Mouse (Mus musculus): ENCODE results near the gene Fnbp1. TPM values are rescaled to one million over a fixed set of nuclear protein-coding genes. Genes with fewer than 3 reads are reported as not detected.

Fnbp1 gene
- polyA plus RNA-seq, 1 experiment from 2014 or later = 20.3 TPM

DNA sequence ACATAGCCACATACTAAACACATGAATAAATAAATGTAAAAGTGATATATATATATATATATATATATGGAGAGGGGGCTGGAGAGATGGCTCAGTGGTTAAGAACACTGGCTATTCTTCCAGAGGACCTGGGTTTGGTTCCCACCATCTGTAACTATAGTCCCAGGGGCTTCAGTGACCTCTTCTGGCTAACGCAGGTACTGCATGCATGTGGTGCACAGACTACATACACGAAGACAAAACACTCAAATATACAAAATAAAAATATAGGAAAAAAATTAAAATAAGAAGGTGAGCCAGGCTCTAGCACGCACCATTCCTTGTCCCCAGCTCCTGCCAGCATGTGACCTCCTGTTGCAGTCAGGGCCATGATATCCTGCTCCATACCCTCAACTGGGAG lies 85.7 kb downstream of the Fnbp1 start:
- Histone ChIP-seq H3K4me3 (no peak overlapping the region), H3K4me1 (no peaks in the 10 kb centered on the region), H3K9ac (no peak overlapping the region), H3K36me3 (peaks cover 49% of the 10 kb centered on the region), H3K27me3 (replicated peaks) (no peaks in the 10 kb centered on the region), H3K27ac (no peak overlapping the region), H3K4me2 (replicated peaks) (no peak overlapping the region), H3K9me3 (no peaks in the 10 kb centered on the region)
- no peak for ATAC-seq (ENCODE audit: low FRiP score, low read depth)
- WGBS = 99% methylated on average over 3 of the region's 3 CpGs

DNA sequence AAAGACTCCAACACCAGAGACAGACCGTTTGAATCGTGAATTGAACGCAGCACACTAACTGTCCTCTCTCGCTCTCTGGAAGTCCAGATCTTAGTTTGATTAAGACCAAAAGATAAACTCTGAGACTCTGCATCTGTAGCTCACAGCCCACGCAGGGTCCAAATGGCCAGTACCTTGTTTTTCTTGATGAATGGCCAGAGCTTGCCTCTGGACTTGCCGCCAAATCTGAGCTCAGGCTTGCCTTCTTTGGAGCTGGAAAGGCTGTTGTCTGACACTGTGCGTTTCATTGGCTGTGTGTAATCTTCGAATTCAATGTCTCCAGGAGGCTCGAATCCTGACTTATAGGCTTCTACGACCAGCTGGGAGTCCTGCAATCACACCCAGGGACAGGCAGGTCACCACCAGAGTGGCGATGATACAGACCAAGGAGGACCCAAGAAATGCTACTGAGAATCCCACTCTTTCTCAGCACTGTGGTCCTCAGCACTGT lies 87.9 kb downstream of the Fnbp1 start:
- H3K4me1 ChIP-seq = no peaks in the 10 kb centered on the region
- no peaks in the 10 kb centered on the region for H3K9me3 ChIP-seq
- no peak overlapping the region for H3K4me2 ChIP-seq (replicated peaks)
- 95% methylated on average over 11 of the region's 11 CpGs for WGBS
- peaks cover 49% of the 10 kb centered on the region for H3K36me3 ChIP-seq
- no peak for ATAC-seq (ENCODE audit: low FRiP score, low read depth)
- H3K9ac ChIP-seq = no peak overlapping the region
- no peaks in the 10 kb centered on the region for H3K27me3 ChIP-seq (replicated peaks)
- no peak overlapping the region for H3K4me3 ChIP-seq
- H3K27ac ChIP-seq = no peak overlapping the region

DNA sequence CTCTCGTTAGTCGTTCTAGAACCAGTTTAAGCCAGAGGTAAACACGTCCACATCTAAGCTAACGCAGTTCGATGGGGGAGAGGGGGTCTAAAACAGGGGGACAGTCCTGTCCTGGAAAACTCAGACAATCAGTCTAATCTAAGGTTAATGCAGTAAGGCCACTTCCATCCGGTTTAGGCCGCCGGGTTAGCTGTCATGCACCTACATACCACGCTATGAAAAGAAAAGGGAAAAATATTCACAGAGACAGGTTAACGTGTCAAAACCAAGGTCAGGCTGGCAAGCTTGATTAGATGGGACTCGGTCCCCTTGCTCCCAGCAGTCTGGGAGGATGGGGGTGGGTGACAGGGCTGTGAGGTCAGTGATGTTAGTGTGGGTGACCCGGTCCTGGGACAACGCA lies 88.4 kb downstream of the Fnbp1 start:
- H3K4me3 ChIP-seq = no peak overlapping the region
- H3K27ac ChIP-seq = no peak overlapping the region
- H3K27me3 ChIP-seq (replicated peaks) = no peaks in the 10 kb centered on the region
- no peak for ATAC-seq (ENCODE audit: low FRiP score, low read depth)
- H3K4me2 ChIP-seq (replicated peaks) = no peak overlapping the region
- H3K9me3 ChIP-seq = no peaks in the 10 kb centered on the region
- H3K9ac ChIP-seq = no peak overlapping the region
- H3K36me3 ChIP-seq = peaks cover 49% of the 10 kb centered on the region
- no peaks in the 10 kb centered on the region for H3K4me1 ChIP-seq
- whole genome bisulfite sequencing = 95% methylated on average over 13 of the region's 13 CpGs

DNA sequence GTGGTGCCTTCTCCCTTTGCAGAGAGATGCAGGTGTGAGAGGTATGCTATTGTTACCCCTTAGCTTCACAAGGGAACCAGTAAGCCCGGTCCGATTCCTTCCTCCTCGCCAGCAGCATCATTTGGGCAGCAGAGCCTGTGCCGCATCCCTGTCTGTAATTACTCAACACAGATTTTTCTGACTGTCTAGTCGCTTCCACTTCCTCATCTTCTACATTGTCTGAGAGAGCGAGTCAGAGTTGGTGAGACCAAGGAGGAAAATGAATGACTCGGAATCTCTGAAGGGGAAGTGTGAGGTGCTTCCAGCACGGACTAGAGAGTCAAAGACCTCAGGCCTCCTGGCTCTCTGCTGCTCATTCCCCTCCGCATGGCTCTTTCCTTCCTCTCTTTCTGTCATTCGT lies 89.4 kb downstream of the Fnbp1 start:
- Histone ChIP-seq H3K27me3 (replicated peaks) (no peaks in the 10 kb centered on the region), H3K4me3 (no peak overlapping the region), H3K36me3 (peaks cover 49% of the 10 kb centered on the region), H3K9me3 (no peaks in the 10 kb centered on the region), H3K4me1 (no peaks in the 10 kb centered on the region), H3K27ac (no peak overlapping the region), H3K9ac (no peak overlapping the region), H3K4me2 (replicated peaks) (no peak overlapping the region)
- ATAC-seq (ENCODE audit: low FRiP score, low read depth) = no peak
- WGBS = 85% methylated on average over 10 of the region's 10 CpGs

DNA sequence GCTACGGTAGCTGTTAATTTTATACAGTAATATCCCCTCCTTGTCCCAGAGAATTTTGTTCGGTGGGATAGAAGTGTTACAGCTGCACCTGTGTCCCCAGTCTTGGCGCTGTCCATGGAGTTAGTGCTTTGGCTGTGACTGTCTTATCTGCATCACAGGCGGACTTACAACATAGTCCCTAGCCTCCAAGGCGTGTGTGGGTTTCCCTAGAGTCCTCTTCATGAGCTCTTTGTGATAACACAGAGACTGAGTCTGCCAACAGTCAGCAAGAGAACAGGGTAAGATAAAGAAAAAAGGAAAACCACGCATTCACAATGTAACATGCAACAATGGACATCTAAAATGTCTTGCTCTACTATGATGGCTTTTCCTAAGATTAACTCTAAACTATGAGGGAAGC lies 93.8 kb downstream of the Fnbp1 start:
- no peaks in the 10 kb centered on the region for H3K4me1 ChIP-seq

DNA sequence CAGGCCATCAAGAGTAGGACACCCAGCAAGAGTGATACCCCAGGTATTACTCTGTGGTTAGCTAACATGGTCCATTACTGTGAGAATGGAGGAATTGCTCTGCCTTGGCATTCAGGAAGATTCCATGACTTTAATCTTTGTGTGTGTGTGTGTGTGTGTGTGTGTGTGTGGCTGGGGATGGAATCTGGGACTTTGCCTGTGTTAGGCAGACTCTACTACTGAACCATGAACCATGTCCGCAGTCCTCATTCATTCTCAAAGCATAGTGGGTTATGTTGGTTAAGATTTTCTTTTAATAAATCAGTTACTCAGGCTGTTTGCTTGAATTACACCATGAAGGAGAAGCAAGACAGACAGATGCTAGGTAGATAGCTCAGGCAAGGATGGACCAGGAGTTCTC lies 98.0 kb downstream of the Fnbp1 start:
- H3K27ac ChIP-seq = no peak overlapping the region
- no peak overlapping the region for H3K4me2 ChIP-seq (replicated peaks)
- WGBS = 100% methylated on average over 1 of the region's 1 CpGs
- no peak overlapping the region for H3K4me3 ChIP-seq
- no peaks in the 10 kb centered on the region for H3K27me3 ChIP-seq (replicated peaks)
- no peak overlapping the region for H3K9ac ChIP-seq
- ATAC-seq (ENCODE audit: low FRiP score, low read depth) = no peak
- peaks cover 21% of the 10 kb centered on the region for H3K36me3 ChIP-seq
- no peaks in the 10 kb centered on the region for H3K4me1 ChIP-seq
- no peaks in the 10 kb centered on the region for H3K9me3 ChIP-seq

More for the DNA sequence above, 93.8 kb downstream of the Fnbp1 start:
- WGBS = 92% methylated on average over 6 of the region's 6 CpGs
- no peak for ATAC-seq (ENCODE audit: low FRiP score, low read depth)
- Histone ChIP-seq H3K9ac (no peak overlapping the region), H3K36me3 (peaks cover 23% of the 10 kb centered on the region), H3K4me3 (no peak overlapping the region), H3K27me3 (replicated peaks) (no peaks in the 10 kb centered on the region), H3K27ac (no peak overlapping the region), H3K4me2 (replicated peaks) (no peak overlapping the region), H3K9me3 (no peaks in the 10 kb centered on the region)

DNA sequence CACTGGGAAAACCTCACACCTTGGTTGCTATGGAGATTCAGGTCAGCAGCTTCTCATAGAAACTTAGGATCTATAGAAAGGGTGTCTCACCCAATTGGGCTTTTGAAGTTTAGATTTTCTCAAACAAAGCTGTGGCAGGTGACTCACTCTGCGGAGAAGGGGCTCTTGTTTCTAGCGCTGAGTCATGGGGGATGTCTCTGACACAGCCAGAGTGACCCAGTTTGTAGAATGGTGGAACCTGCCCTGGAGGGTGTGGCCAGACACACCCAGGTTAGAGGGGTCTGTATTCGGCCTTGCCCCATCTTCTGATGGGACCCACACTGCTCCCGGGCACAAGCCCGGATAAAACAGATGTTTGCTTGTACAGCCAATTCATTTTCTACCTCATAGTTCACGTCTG lies 98.9 kb downstream of the Fnbp1 start:
- H3K4me3 ChIP-seq = no peak overlapping the region
- no peak overlapping the region for H3K4me2 ChIP-seq (replicated peaks)
- H3K36me3 ChIP-seq = peaks cover 28% of the 10 kb centered on the region
- H3K9me3 ChIP-seq = no peaks in the 10 kb centered on the region
- no peak overlapping the region for H3K9ac ChIP-seq
- 92% methylated on average over 6 of the region's 6 CpGs for WGBS
- no peak overlapping the region for H3K27ac ChIP-seq
- H3K27me3 ChIP-seq (replicated peaks) = no peaks in the 10 kb centered on the region
- no peak for ATAC-seq (ENCODE audit: low FRiP score, low read depth)
- no peaks in the 10 kb centered on the region for H3K4me1 ChIP-seq

DNA sequence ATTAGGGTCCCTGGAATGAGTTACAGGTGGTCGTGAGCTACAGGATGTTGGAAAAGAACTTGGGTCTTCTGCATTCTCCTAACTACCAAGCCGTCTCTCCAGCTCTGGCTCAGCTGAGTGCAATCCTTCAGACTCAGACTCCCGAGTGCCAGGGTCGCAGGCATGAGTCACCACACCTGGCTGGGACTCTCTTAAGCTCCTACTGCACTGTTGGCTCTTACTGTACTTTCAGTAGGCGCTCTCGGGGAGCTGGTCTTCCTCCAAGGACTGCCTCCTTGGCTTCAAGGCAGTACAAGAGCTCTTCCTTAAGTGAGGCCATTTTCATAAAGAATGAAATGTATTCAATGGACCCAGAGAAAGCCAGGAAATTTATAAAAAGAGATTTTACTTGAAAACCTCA lies 100.4 kb downstream of the Fnbp1 start:
- H3K4me1 ChIP-seq = no peaks in the 10 kb centered on the region
- peaks cover 35% of the 10 kb centered on the region for H3K36me3 ChIP-seq
- H3K4me3 ChIP-seq = no peak overlapping the region
- 91% methylated on average over 6 of the region's 6 CpGs for WGBS
- H3K9me3 ChIP-seq = no peaks in the 10 kb centered on the region
- H3K27ac ChIP-seq = no peak overlapping the region
- H3K4me2 ChIP-seq (replicated peaks) = no peak overlapping the region
- no peaks in the 10 kb centered on the region for H3K27me3 ChIP-seq (replicated peaks)
- no peak overlapping the region for H3K9ac ChIP-seq
- no peak for ATAC-seq (ENCODE audit: low FRiP score, low read depth)

DNA sequence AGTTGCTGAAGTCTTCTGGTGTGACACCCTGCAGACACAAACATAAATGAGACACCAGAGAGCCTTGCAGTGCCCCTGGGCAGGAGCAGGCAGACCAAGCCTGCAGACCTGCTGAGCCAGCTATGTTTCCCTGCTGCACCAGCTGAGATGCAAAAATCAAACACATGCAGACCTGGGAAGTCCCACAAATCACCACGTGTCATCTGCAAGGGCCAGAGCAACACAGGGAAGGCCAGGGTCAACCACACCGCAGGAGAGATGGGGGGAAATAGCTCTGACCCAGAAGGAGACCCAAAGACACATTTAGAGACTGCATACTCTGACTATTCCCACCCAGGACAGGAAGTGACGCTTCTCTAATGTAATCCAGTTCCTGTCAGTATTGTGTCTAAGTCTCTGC lies 101.3 kb downstream of the Fnbp1 start:
- Histone ChIP-seq H3K4me1 (no peaks in the 10 kb centered on the region), H3K9ac (no peak overlapping the region), H3K4me2 (replicated peaks) (no peak overlapping the region), H3K27me3 (replicated peaks) (no peaks in the 10 kb centered on the region), H3K4me3 (no peak overlapping the region), H3K27ac (no peak overlapping the region), H3K36me3 (peaks cover 39% of the 10 kb centered on the region), H3K9me3 (no peaks in the 10 kb centered on the region)
- WGBS = 84% methylated on average over 3 of the region's 3 CpGs
- ATAC-seq (ENCODE audit: low FRiP score, low read depth) = no peak

DNA sequence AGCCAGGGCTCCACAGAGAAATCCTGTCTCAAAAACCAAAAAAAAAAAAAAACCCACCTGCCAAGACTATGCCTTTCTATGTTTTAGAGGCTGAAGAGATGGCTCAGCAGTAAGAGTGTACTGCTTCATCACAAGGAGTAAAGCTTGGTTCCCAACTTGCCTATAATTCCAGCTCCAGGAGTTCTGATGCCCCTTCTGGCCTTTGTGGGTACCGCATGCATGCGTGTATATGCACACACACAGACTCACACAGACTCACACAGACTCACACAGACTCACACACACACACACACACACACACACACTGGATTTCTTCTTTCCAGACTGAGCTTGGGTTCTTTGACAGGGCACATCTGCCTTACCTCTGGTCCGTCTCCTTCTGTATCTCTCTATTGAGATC lies 101.8 kb downstream of the Fnbp1 start:
- ATAC-seq (ENCODE audit: low FRiP score, low read depth) = no peak
- Histone ChIP-seq H3K27ac (no peak overlapping the region), H3K4me2 (replicated peaks) (no peak overlapping the region), H3K9ac (no peak overlapping the region), H3K27me3 (replicated peaks) (no peaks in the 10 kb centered on the region), H3K9me3 (no peaks in the 10 kb centered on the region), H3K4me1 (no peaks in the 10 kb centered on the region), H3K4me3 (no peak overlapping the region), H3K36me3 (peaks cover 43% of the 10 kb centered on the region)
- WGBS = 97% methylated on average over 3 of the region's 3 CpGs

DNA sequence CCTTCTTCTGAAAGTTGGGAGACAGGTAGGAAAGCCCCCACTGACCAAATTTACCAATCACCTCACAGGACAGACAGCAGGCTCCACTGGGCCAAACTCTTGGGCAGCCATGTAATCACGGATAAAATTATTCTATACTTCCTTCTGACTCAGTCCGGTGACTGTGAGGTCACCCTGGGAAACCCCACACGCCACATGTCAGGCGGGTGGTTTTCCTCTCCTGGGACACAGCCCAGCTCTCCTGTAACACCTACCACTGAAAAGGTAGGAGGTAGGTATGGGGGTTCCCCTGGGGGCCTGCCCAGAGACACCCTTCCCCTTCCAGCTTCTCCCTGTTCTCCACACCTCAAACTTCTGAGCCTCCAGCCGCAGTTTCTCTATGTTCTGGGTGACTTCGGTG lies 105.0 kb downstream of the Fnbp1 start:
- ATAC-seq (ENCODE audit: low FRiP score, low read depth) = no peak
- no peak overlapping the region for H3K4me3 ChIP-seq
- peaks cover 65% of the 10 kb centered on the region for H3K36me3 ChIP-seq
- no peak overlapping the region for H3K4me2 ChIP-seq (replicated peaks)
- WGBS = 95% methylated on average over 6 of the region's 6 CpGs
- H3K27me3 ChIP-seq (replicated peaks) = no peaks in the 10 kb centered on the region
- no peak overlapping the region for H3K27ac ChIP-seq
- H3K4me1 ChIP-seq = no peaks in the 10 kb centered on the region
- no peak overlapping the region for H3K9ac ChIP-seq
- H3K9me3 ChIP-seq = no peaks in the 10 kb centered on the region

DNA sequence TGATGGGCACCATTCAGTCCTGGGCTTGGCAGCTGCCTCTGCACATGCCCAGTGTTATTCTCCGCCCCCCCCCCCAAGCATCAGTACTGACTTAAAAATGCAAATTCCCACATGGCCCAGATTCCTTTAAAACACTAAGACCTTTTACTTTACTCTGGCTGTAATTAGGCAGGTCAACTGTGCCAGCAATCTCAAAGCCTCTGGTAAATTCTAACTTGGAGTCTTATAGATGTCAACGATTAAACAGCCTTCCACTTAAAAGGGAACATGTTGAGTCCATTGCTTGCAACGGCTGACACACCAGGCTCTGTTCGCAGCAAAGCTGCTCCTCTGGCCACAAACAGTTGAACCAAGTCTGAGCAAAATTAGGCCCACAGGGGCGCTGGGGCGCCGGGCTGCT lies 109.8 kb downstream of the Fnbp1 start:
- ATAC-seq (ENCODE audit: low FRiP score, low read depth) = no peak
- Histone ChIP-seq H3K9me3 (no peaks in the 10 kb centered on the region), H3K4me1 (no peaks in the 10 kb centered on the region), H3K9ac (no peak overlapping the region), H3K4me3 (no peak overlapping the region), H3K4me2 (replicated peaks) (no peak overlapping the region), H3K36me3 (peaks cover 68% of the 10 kb centered on the region), H3K27ac (no peak overlapping the region), H3K27me3 (replicated peaks) (no peaks in the 10 kb centered on the region)
- 95% methylated on average over 7 of the region's 7 CpGs for whole genome bisulfite sequencing

DNA sequence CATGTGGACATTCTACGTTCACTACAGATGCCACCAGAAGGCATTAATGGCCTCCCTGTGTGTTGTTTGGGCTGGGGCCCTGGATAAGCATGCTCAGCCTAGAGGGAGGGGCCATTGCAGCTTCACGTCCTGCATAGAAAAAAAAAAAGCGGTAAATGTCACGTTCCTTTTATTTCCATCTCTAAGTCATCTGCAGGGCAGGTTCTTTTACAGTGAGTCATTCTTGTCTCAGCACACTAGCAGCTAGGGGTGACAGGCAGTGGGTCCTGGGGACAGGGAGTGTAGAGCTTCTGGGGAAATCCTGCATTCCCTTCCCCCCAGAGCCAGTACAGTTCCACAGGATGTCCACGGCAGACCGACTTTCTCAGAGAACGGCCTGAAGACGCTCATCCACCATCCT lies 115.2 kb downstream of the Fnbp1 start:
- WGBS = 72% methylated on average over 8 of the region's 8 CpGs
- Histone ChIP-seq H3K36me3 (peaks cover 32% of the 10 kb centered on the region), H3K4me3 (no peak overlapping the region), H3K4me2 (replicated peaks) (no peak overlapping the region), H3K4me1 (no peaks in the 10 kb centered on the region), H3K27ac (no peak overlapping the region), H3K9me3 (no peaks in the 10 kb centered on the region), H3K27me3 (replicated peaks) (no peaks in the 10 kb centered on the region), H3K9ac (no peak overlapping the region)
- ATAC-seq (ENCODE audit: low FRiP score, low read depth) = no peak
